Mouse (Mus musculus) myocyte (in vitro differentiated cells): Measurements from ENCODE around the gene Slc16a10.

ENCODE experiments used
- E2F4 ChIP-seq: IDR thresholded peaks from one replicate; pipeline ENCODE4 v1.6.1; 2011; ENCODE audit warnings: mild to moderate bottlenecking, control low read depth, moderate library complexity; ENCODE audit not compliant: insufficient read depth
- MAX ChIP-seq: IDR thresholded peaks from one replicate; pipeline ENCODE4 v1.6.1; 2011; ENCODE audit warnings: low read depth, mild to moderate bottlenecking, control low read depth
- MYOD1 ChIP-seq, 3 experiments: IDR thresholded peaks; one replicate each; pipeline ENCODE4 v1.6.1; 2011; ENCODE audit warnings: control low read depth in 2 of 3, low read depth in 2 of 3, mild to moderate bottlenecking in 2 of 3, moderate library complexity in 1 of 3; ENCODE audit not compliant: insufficient read length in 2 of 3, control insufficient read depth in 1 of 3
- POLR2A ChIP-seq: IDR thresholded peaks from one replicate; pipeline ENCODE4 v1.6.1; 2011; ENCODE audit warnings: low read depth, mild to moderate bottlenecking, control low read depth, moderate library complexity; ENCODE audit not compliant: insufficient read length
- REST ChIP-seq: IDR thresholded peaks from one replicate; pipeline ENCODE4 v1.6.1; 2011; ENCODE audit warnings: mild to moderate bottlenecking, control low read depth, moderate library complexity; ENCODE audit not compliant: insufficient read depth, insufficient read length
- USF1 ChIP-seq: IDR thresholded peaks from one replicate; pipeline ENCODE4 v1.6.1; 2011; ENCODE audit warnings: low read depth, mild to moderate bottlenecking, control low read depth, moderate library complexity

GRCm38 (mm10) chr10:40102986-40103385, 39.1 kb downstream of the Slc16a10 start:
- TF ChIP-seq POLR2A = no peak
- no peak for TF ChIP-seq USF1
- TF ChIP-seq MYOD1 (IDR thresholded peaks at IDR 0.05; ENCODE audit: control insufficient read depth in 1 of 3, insufficient read length in 2 of 3, low read depth in 2 of 3) = no peak
- TF ChIP-seq MAX = no peak
- TF ChIP-seq REST = no peak
- no peak for TF ChIP-seq E2F4
